Mouse (Mus musculus) right cerebral cortex, adult 2 months (tissue): ENCODE measurements around the gene St7.

Experiments used
- DNase-seq, 2 experiments: peaks; one replicate each; pipeline ENCODE4 v3.0.0; 2021 to 2022; ENCODE audit warnings: low spot score in 2 of 2

St7 gene

DNA sequence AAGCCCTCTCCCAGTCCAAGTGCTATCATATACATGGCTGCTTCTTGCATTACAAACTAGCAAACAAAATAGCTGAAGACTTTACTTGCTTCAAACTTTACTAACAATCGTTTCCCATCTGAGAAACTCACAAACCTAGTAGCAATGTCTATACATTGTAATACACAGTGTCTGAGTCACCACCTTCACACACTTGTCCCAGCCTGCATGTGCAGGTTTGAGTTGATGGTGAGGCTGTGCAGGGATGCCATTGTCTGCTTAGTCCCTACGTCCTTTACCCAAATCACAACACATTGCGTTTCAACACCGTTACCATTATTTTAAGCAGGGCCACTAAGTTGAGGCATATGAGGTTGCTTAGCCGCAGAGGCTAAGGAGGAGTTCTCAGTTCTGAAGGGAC lies 26.7 kb downstream of the St7 start:
- no peak for DNase-seq

GRCm38 (mm10) chr6:17720022-17720421 lies 27.3 kb downstream of the St7 start:
- DNase-seq: no peak

DNA sequence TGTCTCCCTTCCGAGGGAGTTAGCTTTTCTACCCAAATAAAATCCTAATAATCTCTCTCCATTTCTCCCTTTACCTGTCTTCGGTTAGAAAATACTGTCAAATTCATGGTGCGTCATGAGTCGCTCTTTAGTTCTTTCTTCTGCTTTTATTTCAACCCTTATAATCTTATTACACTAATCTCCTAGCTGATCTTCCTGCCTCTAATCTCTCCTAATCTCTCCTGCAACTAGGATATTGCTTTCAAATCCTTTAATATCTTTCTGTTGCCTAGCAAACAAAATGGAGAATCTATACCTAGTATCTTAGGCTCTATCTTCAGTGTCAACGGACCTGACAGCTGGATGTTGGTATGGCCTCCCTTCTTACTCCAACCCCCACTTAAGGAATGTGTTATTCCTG lies 29.0 kb downstream of the St7 start:
- DNase-seq: no peak

- peak; percentile 79 to 85 for DNase-seq
These were observed 33.2 kb downstream of the St7 start for GRCm38 (mm10) chr6:17725841-17726460.

- DNase-seq: no peak
These were observed 34.5 kb downstream of the St7 start for GRCm38 (mm10) chr6:17727241-17727640.

DNA sequence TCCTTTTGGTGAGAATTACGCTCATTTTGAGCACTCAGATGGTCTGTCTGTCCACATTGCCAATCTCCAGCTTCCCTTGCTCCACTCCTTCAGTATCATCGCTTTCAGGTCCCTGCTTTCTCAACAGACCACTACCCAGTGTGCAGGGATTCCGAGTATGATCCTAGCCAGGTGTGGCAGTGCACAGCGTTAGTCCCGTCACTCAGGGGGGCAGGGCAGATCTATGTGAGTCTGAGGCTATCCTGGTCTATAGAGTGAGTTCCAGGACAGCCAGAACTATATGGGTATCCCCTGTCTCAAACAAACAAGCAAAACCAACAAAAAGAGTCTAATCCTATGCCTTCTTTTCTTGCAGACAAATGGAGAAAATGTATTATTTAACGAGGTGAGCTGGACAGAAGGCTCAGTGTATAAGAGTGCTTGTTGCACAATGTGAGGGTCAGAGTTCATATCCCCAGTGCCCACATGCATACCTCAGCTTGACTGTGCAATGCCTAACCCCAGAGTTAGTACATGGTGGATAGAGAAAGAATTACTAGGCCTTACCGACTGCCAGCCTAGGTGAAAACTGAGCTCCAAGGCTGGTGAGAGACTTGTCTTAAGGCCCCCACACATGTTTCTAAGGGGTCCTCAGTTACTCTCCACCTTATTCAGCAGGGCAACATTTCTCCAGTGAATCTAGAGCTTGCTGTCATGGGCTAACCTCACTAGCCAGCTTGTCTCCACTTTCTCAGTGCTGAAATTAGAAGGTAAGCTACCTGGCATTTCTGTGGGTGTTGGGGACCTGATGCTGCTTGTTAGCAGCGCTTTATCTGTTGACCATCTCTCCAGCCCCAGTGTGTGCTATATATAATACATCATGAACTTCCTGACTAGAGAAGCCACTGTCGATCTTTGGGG lies 35.4 kb downstream of the St7 start:
- DNase-seq: no peak

DNA sequence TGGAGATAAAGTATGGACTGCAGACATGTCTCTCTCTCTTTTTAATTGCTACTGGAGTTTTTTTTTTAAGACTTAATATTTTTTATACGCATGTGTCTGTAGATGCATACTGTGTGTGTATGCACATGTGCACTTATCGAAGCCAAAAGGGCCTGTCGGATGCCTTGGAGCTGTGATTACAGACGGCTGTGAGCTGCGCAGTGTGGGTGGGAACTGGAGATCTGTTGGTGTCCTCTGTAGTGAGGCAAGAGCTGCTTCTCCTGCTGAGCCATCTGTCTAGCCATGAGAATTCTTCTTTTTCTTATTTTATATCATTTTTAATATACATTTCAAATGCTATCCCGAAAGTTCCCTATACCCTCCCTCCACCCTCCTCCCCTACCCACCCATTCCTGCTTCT lies 37.4 kb downstream of the St7 start:
- DNase-seq: peak; percentile 64 to 72

- no peak for DNase-seq
These were observed 39.0 kb downstream of the St7 start for GRCm38 (mm10) chr6:17731694-17732093.

DNA sequence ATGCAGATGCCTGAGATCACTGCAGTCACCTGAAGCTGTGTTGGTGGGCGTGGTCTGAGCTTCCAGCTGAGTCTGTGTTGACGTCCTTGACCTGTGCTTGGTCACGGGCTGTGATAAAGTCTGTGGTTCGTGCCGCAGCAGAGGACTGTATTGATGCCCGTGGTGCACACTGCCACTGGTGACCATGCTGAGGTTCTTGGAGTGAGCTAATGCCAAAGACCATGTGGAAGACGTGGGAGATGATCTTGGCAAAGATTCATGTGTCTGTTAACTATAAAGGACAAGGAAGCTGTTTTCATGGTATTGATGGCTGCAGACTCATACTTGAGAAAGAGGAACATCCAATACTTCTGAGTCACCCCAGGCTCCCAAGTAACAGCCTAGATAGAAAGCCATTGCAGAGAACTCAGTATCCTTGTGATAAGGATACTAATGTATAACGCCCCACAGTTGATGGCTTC lies 41.2 kb downstream of the St7 start:
- no peak for DNase-seq

GRCm38 (mm10) chr6:17737262-17737948 lies 44.7 kb downstream of the St7 start:
- DNase-seq: no peak

DNA sequence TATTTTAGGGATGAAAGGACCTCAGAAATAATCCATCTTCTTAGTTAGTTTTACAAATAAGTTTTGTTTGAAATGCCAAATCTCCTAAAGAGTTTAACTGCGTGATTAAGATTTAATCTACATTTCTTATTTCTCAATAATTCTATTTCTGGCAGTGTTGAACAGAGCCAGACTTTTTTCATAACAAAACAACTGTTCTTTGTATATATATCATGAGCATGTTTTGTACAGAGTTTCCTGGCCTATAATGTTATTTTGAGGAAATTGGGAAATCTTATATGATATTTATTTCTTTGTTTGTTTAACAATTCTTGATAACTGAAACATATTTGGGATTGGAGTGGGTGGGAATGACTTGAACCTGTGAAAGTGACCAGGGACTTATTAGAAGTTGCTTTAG lies 47.4 kb downstream of the St7 start:
- DNase-seq: no peak

GRCm38 (mm10) chr6:17741639-17742038 lies 48.9 kb downstream of the St7 start:
- no peak for DNase-seq

DNA sequence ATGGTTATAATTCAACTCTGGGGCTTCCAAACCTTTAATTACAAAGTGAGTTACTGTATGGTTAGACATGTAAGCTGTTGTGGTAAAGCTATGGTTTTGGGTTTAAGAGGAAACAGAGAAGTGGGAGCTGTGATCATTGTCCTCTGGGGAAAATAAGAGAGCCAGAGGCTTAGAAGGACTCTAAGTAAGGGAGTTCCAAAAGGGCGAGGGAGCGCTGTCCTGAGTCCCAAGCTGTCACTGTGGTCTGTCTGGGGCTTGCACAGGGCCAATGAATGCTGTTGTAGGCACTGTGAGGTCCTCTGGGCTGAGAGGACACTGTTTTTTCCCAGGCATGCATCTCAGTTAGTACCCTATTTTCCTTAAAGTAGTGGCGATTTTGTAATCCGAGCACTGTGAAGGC lies 49.5 kb downstream of the St7 start:
- DNase-seq: no peak

GRCm38 (mm10) chr6:17743325-17743724 lies 50.6 kb downstream of the St7 start:
- DNase-seq: no peak

- no peak for DNase-seq
These were observed 55.0 kb downstream of the St7 start for GRCm38 (mm10) chr6:17747724-17748123.

GRCm38 (mm10) chr6:17748866-17749582 lies 56.3 kb downstream of the St7 start:
- DNase-seq: peak; percentile 83 to 87

- DNase-seq: no peak
These were observed 56.9 kb downstream of the St7 start for GRCm38 (mm10) chr6:17749596-17749995.

DNA sequence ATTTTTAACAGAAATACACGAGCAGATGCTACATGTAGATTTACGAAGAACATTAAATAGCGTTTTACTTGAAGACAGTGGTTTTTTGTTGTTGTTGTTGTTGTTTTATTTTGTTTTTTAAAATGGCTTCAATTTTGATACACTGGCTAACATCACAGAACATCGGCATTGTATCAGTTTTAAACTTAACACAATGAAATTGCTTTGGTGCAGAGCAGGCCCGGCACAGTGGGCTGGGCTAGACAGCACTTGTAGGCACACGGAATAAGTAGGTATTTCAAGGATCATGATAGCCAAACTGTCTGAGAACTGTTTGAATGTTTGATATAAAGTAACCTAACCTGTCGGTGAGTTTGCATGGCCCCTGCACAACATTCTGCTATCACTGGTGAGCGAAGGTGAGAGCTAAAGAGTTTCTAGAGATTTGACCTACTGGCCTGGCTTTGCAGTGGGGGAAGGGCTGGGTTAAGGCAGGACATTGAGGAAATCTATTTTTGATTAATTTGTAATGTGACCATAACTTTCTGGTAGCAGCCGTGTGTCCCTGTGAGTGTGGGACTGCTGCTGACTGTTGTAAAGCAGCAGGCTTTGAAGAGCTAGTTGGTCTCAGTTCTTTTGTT lies 57.4 kb downstream of the St7 start:
- no peak for DNase-seq

GRCm38 (mm10) chr6:17750957-17751356 lies 58.2 kb downstream of the St7 start:
- DNase-seq: no peak

DNA sequence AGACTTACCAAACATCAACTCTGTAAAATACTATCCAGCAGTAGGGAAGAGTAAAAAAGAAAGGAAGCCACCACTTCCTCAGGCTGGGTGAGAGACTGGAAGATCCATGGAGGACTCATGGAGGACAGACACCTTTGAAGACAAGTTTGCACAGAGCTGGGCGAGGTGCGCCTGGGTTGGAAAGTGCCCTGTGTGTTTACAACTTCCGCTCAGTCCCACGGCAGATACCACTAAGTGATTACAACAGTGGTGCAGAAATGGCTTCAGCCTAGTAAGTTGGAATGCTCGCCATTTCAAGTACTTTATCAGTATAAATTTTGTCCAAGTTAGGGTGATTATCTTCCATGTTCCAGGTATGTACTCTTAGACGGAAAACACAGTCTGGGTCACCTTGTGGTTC lies 63.2 kb downstream of the St7 start:
- no peak for DNase-seq

GRCm38 (mm10) chr6:17758568-17758967 lies 65.8 kb downstream of the St7 start:
- DNase-seq: no peak
